Mouse (Mus musculus) left cerebral cortex, adult 2 months (tissue): ENCODE measurements at regions not wholly inside any gene's neighbourhood (a gene's known extent, or its start where the extent isn't known, plus 50 kb on each side); places are given as distances from the start of the nearest gene placed in this dataset.

ENCODE experiments used
- DNase-seq, 2 experiments: peaks; one replicate each; pipeline ENCODE4 v3.0.0; 2021 to 2022; ENCODE audit warnings: low spot score in 2 of 2, mixed read lengths in 1 of 2; ENCODE audit errors: extremely low spot score in 1 of 2
- H3K27ac ChIP-seq: fragments of 200-600 bp; 2 replicates; pipeline ENCODE4 v1.8.1; 2022
- H3K4me3 ChIP-seq: fragments of 200-600 bp; 2 replicates; pipeline ENCODE4 v1.8.1; 2022
- CTCF ChIP-seq: fragments of 200-600 bp; IDR thresholded peaks from 2 replicates; pipeline ENCODE4 v1.8.1; 2022; ENCODE audit warnings: antibody characterized with exemption, mild to moderate bottlenecking, moderate library complexity
- intact Hi-C: fragments of 180-260 bp; cut with DNase I; formaldehyde crosslinking; loops from one replicate; pipeline ENCODE4 v1.15.1; 2025

- intact Hi-C loops, result no loop called here
- no peak for DNase-seq
These were observed 66.8 kb upstream of the Slc35f4 start for GRCm38 (mm10) chr14:49592667-49593066.

DNA sequence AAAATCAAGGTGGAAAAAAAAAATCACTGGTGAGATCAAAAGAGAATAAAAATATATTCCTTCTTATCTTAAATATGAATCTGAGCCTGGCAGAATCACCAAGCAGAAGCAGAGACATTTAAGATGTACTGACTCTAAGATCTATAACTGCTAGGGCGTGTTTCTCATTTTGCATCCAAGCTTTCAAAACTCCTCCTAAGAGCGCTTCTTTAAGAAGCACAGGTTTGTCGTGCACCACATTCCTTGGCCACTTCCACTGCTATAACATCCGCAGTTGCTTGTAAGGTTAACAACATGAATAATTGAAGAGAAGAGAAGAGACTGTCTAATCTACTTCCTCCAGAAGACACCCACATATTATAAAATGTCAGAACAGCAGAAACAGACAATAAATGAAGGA is 64.5 kb upstream of the Slc35f4 start:
- Histone ChIP-seq H3K4me3 (no peak overlapping the region), H3K27ac (no peak overlapping the region)
- intact Hi-C loops, result loop anchor here (2.0 kb wide), 1 partner anchor 66 kb away; no protein-coding TSS in a partner anchor
- TF ChIP-seq CTCF, result no peak
- DNase-seq, result no peak

More at GRCm38 (mm10) chr14:49592667-49593066, 66.8 kb upstream of the Slc35f4 start:
- H3K4me3 ChIP-seq, result no peak overlapping the region
- no peak overlapping the region for H3K27ac ChIP-seq
- no peak for TF ChIP-seq CTCF
